Mouse (Mus musculus): ENCODE results near the gene Rars.

- no peak for TF ChIP-seq CTCF (IDR thresholded peaks at IDR 0.05; ENCODE audit: low read depth, low read length)
- no peak for TF ChIP-seq TAL1 (conservative IDR thresholded peaks at IDR 0.05; ENCODE audit: low read depth, low read length)
- no peak for TF ChIP-seq GATA1 (IDR thresholded peaks at IDR 0.05; ENCODE audit: borderline replicate concordance, low read length)
- no peak for TF ChIP-seq POLR2AphosphoS5 (IDR thresholded peaks at IDR 0.05; ENCODE audit: insufficient replicate concordance, low read depth, low read length)
These were observed 35.8 kb downstream of the Rars start for GRCm38 (mm10) chr11:35798495-35798820.

All from G1E (cell line).